Mouse (Mus musculus): ENCODE results near the gene Paqr7. TPM values are rescaled to one million over a fixed set of nuclear protein-coding genes. Genes with fewer than 3 reads are reported as not detected.

Paqr7 gene
- total and polyA plus RNA-seq, 3 experiments: 0.19 to 2.4 TPM; not detected in 1

GRCm38 (mm10) chr4:134467435-134468214 is 28.9 kb upstream of the Paqr7 start:
- peak; percentile 60 for DNase-seq (ENCODE audit: low read depth, low spot score)
- peaks cover 0 to 8% of the 10 kb centered on the region in 2 experiments; a peak in 1 of 4 replicates for H3K4me1 ChIP-seq (ENCODE audit: control insufficient read depth in 1 of 2, insufficient read depth in 2 of 2, low read length in 2 of 2)
- H3K9ac ChIP-seq (ENCODE audit: control insufficient read depth, low read depth, low read length, poor library complexity, severe bottlenecking): peak overlapping the region; percentile 62
- H3K27ac ChIP-seq (ENCODE audit: control insufficient read depth, low read depth, low read length): no peak overlapping the region
- no peaks in the 10 kb centered on the region for H3K9me3 ChIP-seq (replicated peaks; ENCODE audit: insufficient read depth, low read length)
- peak overlapping the region; percentile 61 to 62 for H3K4me3 ChIP-seq (ENCODE audit: control insufficient read depth in 1 of 2, insufficient read depth in 1 of 2, low read depth in 2 of 2, low read length in 2 of 2)
- peaks cover 8% of the 10 kb centered on the region for H3K79me2 ChIP-seq (ENCODE audit: control insufficient read depth, insufficient read depth, low read length, poor library complexity)
- peaks cover 5 to 13% of the 10 kb centered on the region in 2 experiments; a peak in 3 of 4 replicates for H3K36me3 ChIP-seq (ENCODE audit: control insufficient read depth in 1 of 2, insufficient read depth in 2 of 2, low read length in 2 of 2)
- no peaks in the 10 kb centered on the region for H3K27me3 ChIP-seq (ENCODE audit: control insufficient read depth in 1 of 2, insufficient read depth in 2 of 2, low read length in 2 of 2)
- peak; percentile 43; the same call in 1 of the 2 replicates for TF ChIP-seq ETS1 (IDR thresholded peaks at IDR 0.05; ENCODE audit: low read depth, low read length)
- TF ChIP-seq POLR2AphosphoS2 (IDR thresholded peaks at IDR 0.05; ENCODE audit: low read length): no peak
- no peak for TF ChIP-seq POLR2A (IDR thresholded peaks at IDR 0.05; ENCODE audit: control insufficient read depth in 1 of 2, insufficient read depth in 1 of 2, low read depth in 1 of 2, low read length in 2 of 2, poor library complexity in 1 of 2)
- TF ChIP-seq MXI1 (IDR thresholded peaks at IDR 0.05; ENCODE audit: low read depth, low read length): peak; percentile 99
- TF ChIP-seq HCFC1 (IDR thresholded peaks at IDR 0.05; ENCODE audit: low read depth, low read length): no peak
- TF ChIP-seq CHD1 (IDR thresholded peaks at IDR 0.05; ENCODE audit: low read depth, low read length): no peak
- TF ChIP-seq GABPA (IDR thresholded peaks at IDR 0.05; ENCODE audit: low read depth, low read length): no peak
- TF ChIP-seq MAZ (IDR thresholded peaks at IDR 0.05; ENCODE audit: low read depth, low read length): no peak
- 0 out of 2 replicates have a peak, but pooled peaks have one; percentile 16 for TF ChIP-seq ZMIZ1 (IDR thresholded peaks at IDR 0.05; ENCODE audit: low read depth, low read length)
- TF ChIP-seq NELFE (IDR thresholded peaks at IDR 0.05; ENCODE audit: low read depth, low read length): no peak
- no peak for TF ChIP-seq TAL1 (IDR thresholded peaks at IDR 0.05; ENCODE audit: low read length)
- TF ChIP-seq TBP (IDR thresholded peaks at IDR 0.05; ENCODE audit: low read depth, low read length): no peak
- 0 out of 2 replicates have a peak, but pooled peaks have one; percentile 13 for TF ChIP-seq ELF1 (IDR thresholded peaks at IDR 0.05; ENCODE audit: low read depth, low read length)
- TF ChIP-seq RCOR1 (IDR thresholded peaks at IDR 0.05; ENCODE audit: low read depth, low read length): no peak
- no peak for TF ChIP-seq KAT2A (conservative IDR thresholded peaks at IDR 0.05; ENCODE audit: low read depth, low read length)
- no peak for TF ChIP-seq JUND (IDR thresholded peaks at IDR 0.05; ENCODE audit: low read depth, low read length)
- TF ChIP-seq E2F4 (IDR thresholded peaks at IDR 0.05; ENCODE audit: borderline replicate concordance, low read depth, low read length): no peak
- no peak for TF ChIP-seq EP300 (IDR thresholded peaks at IDR 0.05; ENCODE audit: low read depth in 1 of 2, low read length in 2 of 2)
- no peak for TF ChIP-seq POLR2AphosphoS5 (IDR thresholded peaks at IDR 0.05; ENCODE audit: borderline replicate concordance, low read depth, low read length)
- TF ChIP-seq MYB (IDR thresholded peaks at IDR 0.05; ENCODE audit: low read depth, low read length): no peak
- no peak for TF ChIP-seq USF2 (IDR thresholded peaks at IDR 0.05; ENCODE audit: borderline replicate concordance in 1 of 2, insufficient read depth in 1 of 2, low read depth in 1 of 2, low read length in 2 of 2)
- TF ChIP-seq GATA1 (IDR thresholded peaks at IDR 0.05; ENCODE audit: low read depth, low read length): no peak
- TF ChIP-seq RAD21 (IDR thresholded peaks at IDR 0.05; ENCODE audit: low read depth, low read length): no peak
- peak; percentile 85; the same call in 1 of the 2 replicates for TF ChIP-seq MYC (IDR thresholded peaks at IDR 0.05; ENCODE audit: low read depth, low read length)
- TF ChIP-seq MAFK (IDR thresholded peaks at IDR 0.05; ENCODE audit: borderline replicate concordance, low read depth, low read length): no peak
- TF ChIP-seq TCF12 (IDR thresholded peaks at IDR 0.05; ENCODE audit: low read depth, low read length): 0 out of 2 replicates have a peak, but pooled peaks have one; percentile 18
- TF ChIP-seq CHD2 (IDR thresholded peaks at IDR 0.05; ENCODE audit: low read length): no peak
- TF ChIP-seq SIN3A (IDR thresholded peaks at IDR 0.05; ENCODE audit: low read length): peak; percentile 94
- no peak for TF ChIP-seq MEF2A (IDR thresholded peaks at IDR 0.05; ENCODE audit: extremely low read depth, insufficient replicate concordance, low read depth, low read length, poor library complexity, severe bottlenecking)
- TF ChIP-seq MAX (IDR thresholded peaks at IDR 0.05; ENCODE audit: low read length): peak; percentile 99
- TF ChIP-seq USF1 (IDR thresholded peaks at IDR 0.05; ENCODE audit: low read depth, low read length): peak; percentile 50; the same call in 1 of the 2 replicates
- peak; percentile 81 for TF ChIP-seq BHLHE40 (IDR thresholded peaks at IDR 0.05; ENCODE audit: borderline replicate concordance, low read depth, low read length)
- no peak for TF ChIP-seq SMC3 (IDR thresholded peaks at IDR 0.05; ENCODE audit: low read depth, low read length)
- no peak for TF ChIP-seq ZNF384 (IDR thresholded peaks at IDR 0.05; ENCODE audit: low read depth, low read length)
- no peak for TF ChIP-seq NRF1 (IDR thresholded peaks at IDR 0.05; ENCODE audit: insufficient read depth, low read depth, low read length, poor library complexity, severe bottlenecking)
- no peak for TF ChIP-seq ZC3H11A (IDR thresholded peaks at IDR 0.05; ENCODE audit: low read depth, low read length)

Measured in MEL (cell line).